Mouse (Mus musculus) brain, embryonic 14.5 days (tissue): ENCODE results near the gene Gjc3. TPM values are rescaled to one million over a fixed set of nuclear protein-coding genes. Genes with fewer than 3 reads are reported as not detected.
"Not testable (repeated sequence)": the region's sequence is repeated elsewhere in the genome, so short reads cannot be mapped to it uniquely, and the experiment has no call there.

Experiments
- DNase-seq: peaks from one replicate; pipeline ENCODE4 v3.0.0-alpha.2; 2011; ENCODE audit warnings: low read depth
- CTCF ChIP-seq: fragments of 200-500 bp; IDR thresholded peaks from 2 replicates; pipeline ENCODE4 v1.5.1; 2012; ENCODE audit warnings: inconsistent platforms, mild to moderate bottlenecking, moderate library complexity, borderline replicate concordance; ENCODE audit not compliant: insufficient read depth, insufficient read length; ENCODE audit errors: extremely low read depth
- POLR2A ChIP-seq: fragments of 200-500 bp; IDR thresholded peaks from 2 replicates; pipeline ENCODE4 v1.6.1; 2012; ENCODE audit warnings: mild to moderate bottlenecking, inconsistent platforms, borderline replicate concordance; ENCODE audit not compliant: poor library complexity, insufficient read depth, insufficient read length, severe bottlenecking; ENCODE audit errors: extremely low read depth
- polyA plus RNA-seq: library from polyadenylated mRNA; depleted of rRNA; stranded (reverse); fragments of >200 nt; gene quantifications from 2 replicates; pipeline ENCODE4 v1.2.3, GENCODE M21; 2012

Gene Gjc3
- polyA plus RNA-seq, 1 experiment, result 0.82 TPM

- no peak for TF ChIP-seq POLR2A
- TF ChIP-seq CTCF, result no peak
- no peak for DNase-seq
These were observed 6.5 kb downstream of the Gjc3 start for GRCm38 (mm10) chr5:137956404-137956803.

- TF ChIP-seq CTCF (no peak), POLR2A (no peak)
- DNase-seq, result no peak
These were observed 11.7 kb downstream of the Gjc3 start for GRCm38 (mm10) chr5:137951218-137951617.

DNA sequence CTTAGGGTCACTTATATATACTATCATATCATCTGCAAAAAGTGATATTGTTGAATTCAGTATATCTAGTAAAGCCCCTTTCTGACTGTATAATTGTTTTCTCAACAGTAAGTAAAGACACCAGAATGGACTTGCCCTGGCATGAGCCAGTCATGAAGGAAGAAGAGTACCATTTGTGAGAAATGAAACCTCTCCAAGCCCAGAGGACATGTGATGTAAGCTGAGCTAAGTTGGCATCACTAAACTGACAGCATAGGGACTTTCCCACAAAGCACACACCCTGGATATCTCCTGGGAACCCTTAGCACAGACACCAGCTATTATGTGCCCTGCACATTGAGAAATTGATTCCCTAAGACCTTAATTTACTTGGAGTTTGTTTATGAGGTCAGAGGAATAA is 15.6 kb downstream of the Gjc3 start:
- TF ChIP-seq CTCF (no peak), POLR2A (no peak)
- no peak for DNase-seq

GRCm38 (mm10) chr5:137943133-137943532 is 19.8 kb downstream of the Gjc3 start:
- DNase-seq, result no peak

DNA sequence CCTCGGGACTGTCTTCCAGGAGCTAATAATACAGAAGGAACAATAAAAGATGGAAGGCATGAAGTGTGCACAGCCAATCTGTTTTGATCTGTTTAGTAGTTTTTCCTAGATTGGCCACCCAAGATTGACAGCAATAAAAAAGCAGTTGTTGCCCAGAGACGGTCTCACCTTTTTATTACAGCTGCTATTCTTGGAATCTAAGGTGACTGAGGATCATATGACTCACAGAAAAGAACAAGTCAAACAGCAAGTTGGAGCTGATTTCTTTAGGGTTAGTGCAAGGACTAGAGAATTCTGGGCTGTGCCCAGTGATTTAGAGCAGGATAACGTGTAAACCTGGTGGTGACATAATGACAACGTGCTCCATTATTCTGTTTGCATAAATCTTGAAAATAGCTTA is 21.9 kb downstream of the Gjc3 start:
- no peak for TF ChIP-seq POLR2A
- no peak for TF ChIP-seq CTCF
- DNase-seq, result no peak

More at GRCm38 (mm10) chr5:137943133-137943532, 19.8 kb downstream of the Gjc3 start:
- TF ChIP-seq POLR2A, result no peak
- no peak for TF ChIP-seq CTCF

DNA sequence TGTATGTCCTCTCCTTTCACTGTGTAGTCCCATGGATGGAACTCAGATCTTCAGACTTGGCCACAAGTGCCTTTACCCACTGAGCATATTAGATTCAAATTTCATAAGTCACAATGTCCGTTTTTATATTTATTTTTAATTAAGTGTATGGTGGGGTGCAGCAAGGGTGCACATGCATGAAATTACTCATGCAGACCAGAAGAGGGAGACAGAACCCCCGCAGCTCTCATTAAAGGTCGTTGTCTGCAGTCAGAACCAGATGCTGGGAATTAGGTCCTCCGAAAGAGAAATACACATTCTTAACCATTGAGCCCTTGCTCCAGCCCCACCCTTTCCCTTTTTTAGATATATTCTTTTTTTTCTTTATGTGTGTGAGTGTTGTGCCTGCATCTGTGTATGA is 25.7 kb downstream of the Gjc3 start:
- no peak for DNase-seq
- TF ChIP-seq POLR2A (no peak), CTCF (peak; percentile 13; the same call in 1 of the 2 replicates)

DNA sequence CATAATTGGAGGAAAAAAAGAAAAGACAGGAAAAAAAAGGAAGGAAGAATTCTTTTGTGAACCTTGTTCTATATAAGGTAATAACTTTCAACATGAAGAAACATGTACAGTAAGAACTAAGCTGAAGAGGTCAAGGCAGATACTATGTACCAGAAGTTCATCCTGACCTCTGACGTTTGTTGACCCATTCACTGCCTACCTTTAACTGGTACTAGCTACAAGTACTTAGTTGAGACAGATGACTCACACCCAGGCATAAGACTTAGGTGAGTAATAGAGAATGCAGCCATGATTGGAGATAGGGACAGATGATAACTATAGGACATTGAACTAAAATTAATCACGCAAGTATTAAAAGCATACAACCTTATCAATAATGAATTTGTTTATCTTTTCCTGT is 26.4 kb downstream of the Gjc3 start:
- no peak for TF ChIP-seq CTCF
- TF ChIP-seq POLR2A, result no peak
- DNase-seq, result no peak

DNA sequence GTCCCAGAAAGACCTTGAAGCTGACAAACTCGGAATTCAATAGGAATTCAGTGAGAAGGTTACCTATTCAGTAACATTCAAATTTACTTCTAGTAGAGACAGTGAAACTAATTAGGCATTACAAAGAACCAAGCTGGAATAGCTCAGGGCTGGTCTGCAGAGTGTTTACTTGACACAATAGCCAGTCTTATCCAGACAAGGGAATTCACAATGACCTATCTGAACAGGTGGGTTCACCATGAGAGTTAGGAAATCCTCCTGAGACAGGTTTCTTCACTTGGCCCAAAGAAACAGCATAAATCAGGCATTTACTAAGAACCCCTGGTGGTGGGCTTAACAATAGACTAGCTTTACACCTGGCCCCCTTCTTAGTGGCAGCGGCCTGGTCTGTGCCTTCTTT is 29.0 kb downstream of the Gjc3 start:
- not testable (repeated sequence) for DNase-seq

DNA sequence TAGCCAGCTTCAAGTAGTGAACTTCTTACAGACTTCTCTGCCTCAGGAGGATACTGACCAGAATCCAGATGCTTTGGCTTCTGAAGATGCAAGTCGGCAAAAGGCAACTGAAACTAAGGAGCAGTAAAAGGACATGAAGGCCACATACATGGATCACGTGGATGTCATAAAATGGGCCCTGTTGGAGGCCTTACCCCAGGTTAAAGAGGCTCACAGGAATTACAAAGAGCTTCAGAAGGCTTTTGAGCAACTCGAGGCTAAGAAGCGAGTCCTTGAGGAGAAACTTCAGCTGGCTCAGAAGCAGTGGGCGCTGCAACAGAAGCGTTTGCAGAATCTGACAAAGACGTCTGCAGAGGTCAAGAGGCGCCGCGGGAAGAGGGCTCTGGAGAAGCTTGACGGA is 34.5 kb downstream of the Gjc3 start:
- no peak for DNase-seq
- no peak for TF ChIP-seq CTCF
- no peak for TF ChIP-seq POLR2A

DNA sequence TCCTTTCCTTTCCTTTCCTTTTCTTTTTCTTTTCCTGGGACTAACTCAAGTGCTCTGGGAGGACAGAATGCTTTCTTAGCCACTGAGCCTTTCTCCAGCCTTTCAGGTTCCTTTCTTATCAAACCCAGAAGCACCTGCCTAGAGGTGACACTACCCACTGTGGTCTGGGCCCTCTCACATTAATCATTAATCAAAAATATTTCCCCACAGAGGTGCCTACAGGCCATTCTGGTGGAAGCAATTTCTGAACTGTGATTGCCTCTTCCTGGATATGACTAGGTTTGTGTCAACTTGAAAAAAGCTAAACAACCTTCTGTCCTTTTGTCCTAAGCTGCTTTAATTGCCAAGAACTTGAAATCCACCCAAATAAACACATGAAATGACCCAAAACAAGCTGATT is 40.7 kb downstream of the Gjc3 start:
- no peak for TF ChIP-seq CTCF
- no peak for TF ChIP-seq POLR2A
- no peak for DNase-seq

DNA sequence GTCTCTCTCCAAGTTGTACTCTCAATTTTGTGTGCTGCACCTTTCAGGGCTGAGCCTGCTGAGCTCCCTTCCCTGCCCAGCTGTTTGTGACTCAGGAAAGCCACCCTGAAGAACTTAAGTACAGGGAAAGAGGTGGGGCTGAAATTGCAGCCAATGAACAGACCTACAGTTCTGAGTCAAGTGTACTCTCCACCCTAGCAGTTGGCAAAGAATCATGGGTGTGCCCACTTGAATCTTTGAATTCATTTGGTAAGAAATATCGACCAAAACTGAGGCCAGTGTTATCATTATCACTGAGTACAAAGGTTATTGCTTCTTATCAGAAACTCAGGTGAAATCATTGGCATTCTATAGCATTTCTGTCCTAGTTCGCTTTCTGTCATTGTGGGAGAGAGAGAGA is 41.4 kb downstream of the Gjc3 start, which contains the start of gene Cyp3a13:
Gene Cyp3a13 (minus strand): TSS at position 88 of the 400 bp plus-strand sequence.
- TF ChIP-seq POLR2A (no peak), CTCF (no peak)
- DNase-seq, result no peak

DNA sequence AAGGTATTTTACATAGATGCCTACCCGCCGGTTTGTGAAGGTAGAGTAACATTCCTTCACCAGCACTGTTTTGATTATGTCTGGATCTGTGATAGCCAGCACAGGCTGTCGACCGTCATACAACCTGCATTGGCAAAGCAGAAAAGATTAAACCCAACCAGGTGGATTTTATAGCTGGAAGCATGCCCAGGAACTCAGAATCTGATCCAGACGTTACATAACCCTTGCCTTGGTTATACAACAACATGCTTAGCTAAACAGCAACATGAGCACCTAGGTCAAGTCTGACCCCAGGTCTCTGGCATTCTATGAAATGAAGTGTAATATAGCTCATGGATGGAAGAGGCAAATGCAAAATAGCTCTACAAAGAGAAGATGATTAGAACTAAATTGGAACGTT is 47.3 kb downstream of the Gjc3 start:
- no peak for TF ChIP-seq CTCF
- no peak for TF ChIP-seq POLR2A
- no peak for DNase-seq

DNA sequence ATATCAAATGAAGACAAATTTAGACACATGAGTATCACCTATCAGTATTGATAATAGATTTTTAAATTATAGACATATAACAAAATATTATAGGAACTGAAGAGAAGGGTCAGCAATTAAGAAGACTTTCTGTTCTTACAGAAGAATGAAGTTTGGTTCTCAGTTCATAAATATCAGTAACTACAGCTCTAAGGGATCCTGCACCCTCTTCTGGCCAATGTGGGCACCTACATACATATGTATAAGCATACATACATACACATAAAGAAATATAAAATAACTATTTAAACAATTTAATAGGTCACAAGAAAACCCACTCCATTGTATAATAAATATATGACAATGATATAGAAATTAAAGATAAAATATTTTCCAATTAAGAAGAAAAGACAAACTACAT is 48.4 kb downstream of the Gjc3 start:
- TF ChIP-seq POLR2A (no peak), CTCF (no peak)
- DNase-seq, result peak; percentile 2
